Mouse (Mus musculus): ENCODE measurements around the gene Ifnar1. TPM values are rescaled to one million over a fixed set of nuclear protein-coding genes. Genes with fewer than 3 reads are reported as not detected.
A peak's percentile ranks its signal among the peaks of the same experiment; 100 is the strongest.
"Not testable (repeated sequence)": the region's sequence is repeated elsewhere in the genome, so short reads cannot be mapped to it uniquely, and the experiment has no call there.

Ifnar1 gene
- 55.2 and 56.5 TPM in 2 replicates for polyA plus RNA-seq (2016; fragmentation: Nextera tagmentation; extraction: Ambion mirVana)

DNA sequence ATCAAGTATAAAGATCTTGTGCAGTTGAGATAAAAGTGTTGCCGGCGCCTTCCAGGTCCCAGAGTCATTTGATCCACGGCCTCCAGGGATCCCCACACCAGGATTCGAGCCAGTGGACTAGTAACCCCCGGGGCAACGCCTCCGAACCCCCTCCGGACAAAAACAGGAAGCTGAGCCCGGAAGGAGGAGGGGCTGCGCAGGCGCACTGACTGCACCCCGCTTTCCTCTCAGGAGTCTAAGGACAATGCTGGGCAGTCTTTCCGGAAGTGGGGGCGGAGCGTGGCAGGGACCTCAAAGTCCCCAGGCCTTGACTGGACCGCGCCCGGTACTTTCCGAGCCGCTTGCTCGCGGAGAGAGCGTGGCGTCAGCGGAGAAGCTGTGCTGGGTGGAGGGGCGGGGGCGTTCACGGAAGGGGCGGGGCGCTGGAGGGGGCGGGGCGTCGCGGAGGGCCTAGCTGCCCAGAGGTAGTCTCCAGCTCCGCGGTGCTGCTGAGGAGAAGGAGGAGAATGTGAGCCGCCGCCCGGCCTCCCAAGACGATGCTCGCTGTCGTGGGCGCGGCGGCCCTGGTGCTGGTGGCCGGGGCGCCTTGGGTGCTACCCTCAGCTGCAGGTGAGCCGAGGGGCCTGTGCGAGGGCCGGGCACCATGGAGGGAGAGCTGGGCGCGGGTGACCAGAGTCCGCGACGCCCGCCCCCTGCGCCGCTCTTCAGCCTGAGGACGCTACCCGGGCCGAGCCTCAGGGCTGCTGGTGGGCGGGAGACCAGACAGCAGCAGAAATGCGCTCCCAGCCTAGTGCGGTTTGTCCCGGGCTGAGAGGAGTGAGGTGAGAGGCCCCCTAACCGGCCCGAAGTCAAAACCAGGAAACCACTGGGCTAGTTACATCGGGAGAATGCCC lies at the start of gene Ifnar1:
Gene Ifnar1 (plus strand): TSS at position 431 of the 893 bp plus-strand sequence.
- H3K9ac ChIP-seq = peak within 1 kb of the TSS; percentile 92
- H3K4me3 ChIP-seq = peak within 1 kb of the TSS; percentile 81
- ATAC-seq (ENCODE audit: low FRiP score, low read depth) = peak; percentile 99
- peak within 1 kb of the TSS; percentile 86 for H3K27ac ChIP-seq
- no peaks in the 10 kb centered on the region for H3K27me3 ChIP-seq (replicated peaks)
- H3K4me1 ChIP-seq = peaks cover 11% of the 10 kb centered on the region
- WGBS = under 1% methylated on average over 65 of the region's 68 CpGs
- H3K36me3 ChIP-seq = peaks cover 12% of the 10 kb centered on the region
- peak within 1 kb of the TSS; percentile 70 for H3K4me2 ChIP-seq (replicated peaks)
- H3K9me3 ChIP-seq = no peaks in the 10 kb centered on the region

DNA sequence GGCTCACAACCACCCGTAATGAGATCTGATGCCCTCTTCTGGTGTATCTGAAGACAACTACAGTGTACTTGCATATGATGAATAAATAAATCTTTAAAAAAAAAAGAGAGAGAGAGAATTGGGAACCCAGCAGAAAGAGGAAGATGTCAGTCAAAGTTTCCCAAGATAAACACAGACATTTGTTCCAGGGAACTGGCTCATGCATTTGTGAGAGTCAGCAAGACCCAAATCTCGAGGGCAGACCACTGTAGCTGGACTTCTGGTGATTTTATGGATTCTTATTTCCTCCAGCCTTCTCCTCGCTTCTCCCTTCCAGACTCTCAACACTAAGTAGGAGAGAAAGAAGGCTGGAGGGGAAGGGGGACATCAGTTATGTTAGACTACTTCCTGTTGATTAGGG lies 47.0 kb upstream of the Ifnar1 start:
- Histone ChIP-seq H3K4me2 (replicated peaks) (no peak overlapping the region), H3K9ac (no peak overlapping the region), H3K27ac (no peak overlapping the region), H3K4me3 (no peak overlapping the region), H3K27me3 (replicated peaks) (no peaks in the 10 kb centered on the region), H3K36me3 (no peaks in the 10 kb centered on the region), H3K9me3 (no peaks in the 10 kb centered on the region), H3K4me1 (no peaks in the 10 kb centered on the region)
- WGBS = 86% methylated on average over 3 of the region's 3 CpGs
- ATAC-seq (ENCODE audit: low FRiP score, low read depth) = no peak

DNA sequence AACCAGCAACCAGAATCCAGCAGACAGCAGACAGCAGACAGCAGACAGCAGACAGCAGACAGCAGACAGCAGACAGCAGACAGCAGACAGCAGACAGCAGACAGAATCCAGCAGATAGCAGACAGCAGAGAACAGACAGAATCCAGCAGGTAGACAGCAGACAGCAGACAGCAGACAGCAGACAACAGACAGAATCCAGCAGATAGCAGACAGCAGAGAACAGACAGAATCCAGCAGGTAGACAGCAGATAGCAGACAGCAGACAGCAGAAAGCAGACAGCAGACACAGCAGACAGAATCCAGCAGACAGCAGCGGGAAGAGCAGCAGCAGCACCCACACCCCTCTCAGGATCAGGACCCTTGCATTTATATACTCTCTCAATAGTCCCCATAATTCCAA lies 46.4 kb upstream of the Ifnar1 start:
- ATAC-seq (ENCODE audit: low FRiP score, low read depth); H3K27me3 ChIP-seq (replicated peaks); H3K27ac ChIP-seq; H3K4me1 ChIP-seq; H3K9ac ChIP-seq; H3K4me3 ChIP-seq; H3K36me3 ChIP-seq; H3K9me3 ChIP-seq; H3K4me2 ChIP-seq (replicated peaks): not testable (repeated sequence)
- 84% methylated on average over 1 of the region's 1 CpGs for WGBS

DNA sequence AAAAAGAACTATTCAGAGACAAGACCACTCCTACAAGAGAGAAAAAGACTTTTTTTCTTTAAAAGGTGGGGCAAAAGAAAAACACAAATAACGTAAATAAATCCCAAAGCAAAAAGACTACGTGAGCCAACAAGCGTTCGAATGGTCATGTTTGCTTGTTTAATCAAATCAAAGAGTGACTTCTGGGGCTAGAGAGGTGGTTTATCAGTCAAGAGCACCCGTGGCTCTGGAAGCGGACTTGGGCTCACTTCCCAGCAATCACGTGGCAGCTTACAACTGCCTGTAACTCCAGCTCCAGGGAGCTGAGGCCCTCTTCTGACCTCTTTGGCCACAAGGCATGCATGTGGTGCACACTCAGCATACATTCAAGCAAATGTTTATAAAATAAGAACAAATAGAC lies 43.7 kb upstream of the Ifnar1 start:
- no peak overlapping the region for H3K4me3 ChIP-seq
- no peaks in the 10 kb centered on the region for H3K4me1 ChIP-seq
- no peaks in the 10 kb centered on the region for H3K36me3 ChIP-seq
- H3K9ac ChIP-seq = no peak overlapping the region
- no peaks in the 10 kb centered on the region for H3K9me3 ChIP-seq
- no peaks in the 10 kb centered on the region for H3K27me3 ChIP-seq (replicated peaks)
- no peak overlapping the region for H3K4me2 ChIP-seq (replicated peaks)
- ATAC-seq (ENCODE audit: low FRiP score, low read depth) = no peak
- 68% methylated on average over 7 of the region's 7 CpGs for WGBS
- H3K27ac ChIP-seq = no peak overlapping the region

DNA sequence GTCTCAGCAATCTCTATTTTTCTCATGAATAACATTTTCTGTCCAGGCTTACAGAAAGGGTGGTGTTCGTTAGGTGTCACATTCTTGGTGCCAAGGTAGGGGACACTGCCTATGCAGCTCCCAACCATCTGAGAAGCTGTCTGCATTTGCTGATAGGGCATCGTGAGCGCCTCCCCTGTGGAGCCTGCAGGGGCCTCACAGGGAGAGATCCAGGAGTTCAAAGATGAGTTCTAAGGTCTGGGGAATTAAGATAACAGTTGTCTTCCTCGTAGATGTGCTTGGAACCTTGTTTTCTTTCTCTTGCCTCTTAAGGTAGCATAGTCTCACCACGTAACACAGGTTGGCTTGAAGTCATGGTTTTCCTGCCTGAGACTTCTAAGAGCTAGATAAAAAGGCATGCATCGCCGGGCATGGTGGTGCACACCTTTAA lies 43.2 kb upstream of the Ifnar1 start:
- no peak overlapping the region for H3K4me2 ChIP-seq (replicated peaks)
- no peaks in the 10 kb centered on the region for H3K36me3 ChIP-seq
- no peaks in the 10 kb centered on the region for H3K27me3 ChIP-seq (replicated peaks)
- no peaks in the 10 kb centered on the region for H3K9me3 ChIP-seq
- H3K9ac ChIP-seq = no peak overlapping the region
- no peak for ATAC-seq (ENCODE audit: low FRiP score, low read depth)
- no peaks in the 10 kb centered on the region for H3K4me1 ChIP-seq
- H3K4me3 ChIP-seq = no peak overlapping the region
- WGBS = 84% methylated on average over 7 of the region's 7 CpGs
- no peak overlapping the region for H3K27ac ChIP-seq

DNA sequence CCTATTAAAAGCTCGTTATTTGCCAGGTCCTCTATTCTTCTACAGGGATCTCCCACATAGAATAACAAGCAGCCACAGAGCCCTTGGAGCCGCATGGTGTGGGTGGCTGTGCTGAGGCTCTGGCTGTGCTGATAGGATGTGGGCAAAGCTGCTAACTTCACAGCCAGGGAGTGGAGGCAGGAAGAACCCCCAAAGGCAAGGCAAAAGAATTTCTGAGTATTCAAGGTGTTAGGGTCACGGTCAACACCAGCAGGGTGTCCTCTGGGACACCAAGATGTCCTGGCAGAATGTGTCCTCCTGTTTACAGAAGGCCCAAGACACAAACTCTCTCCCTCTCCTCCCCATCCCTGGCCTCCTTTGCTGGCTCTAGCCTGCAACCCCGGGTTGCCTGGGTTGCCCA lies 42.6 kb upstream of the Ifnar1 start:
- 75% methylated on average over 4 of the region's 4 CpGs for WGBS
- ATAC-seq (ENCODE audit: low FRiP score, low read depth) = no peak
- no peak overlapping the region for H3K4me2 ChIP-seq (replicated peaks)

DNA sequence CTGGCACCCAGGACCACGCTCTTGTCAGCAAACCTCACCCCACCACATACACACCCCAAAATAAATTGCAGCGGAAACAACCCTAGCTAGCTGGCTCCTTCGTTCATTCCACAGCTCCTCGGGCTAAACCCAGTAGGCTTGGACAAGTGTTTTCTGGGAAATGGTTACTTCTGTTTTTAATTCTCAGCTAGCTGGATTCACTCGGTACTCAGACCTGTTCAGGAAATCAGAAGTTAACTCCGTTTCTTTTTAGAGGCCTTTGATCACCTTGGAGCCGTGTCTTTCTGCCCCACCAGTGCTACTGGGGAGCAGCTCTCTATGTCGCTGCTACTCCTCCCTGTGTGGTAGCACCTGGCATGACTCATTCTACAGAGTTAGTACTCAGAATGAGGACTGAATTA lies 41.8 kb upstream of the Ifnar1 start:
- WGBS = 87% methylated on average over 8 of the region's 8 CpGs

More for the DNA sequence above, 42.6 kb upstream of the Ifnar1 start:
- Histone ChIP-seq H3K27ac (no peak overlapping the region), H3K27me3 (replicated peaks) (no peaks in the 10 kb centered on the region), H3K9ac (no peak overlapping the region), H3K4me3 (no peak overlapping the region), H3K9me3 (no peaks in the 10 kb centered on the region), H3K4me1 (no peaks in the 10 kb centered on the region), H3K36me3 (no peaks in the 10 kb centered on the region)

DNA sequence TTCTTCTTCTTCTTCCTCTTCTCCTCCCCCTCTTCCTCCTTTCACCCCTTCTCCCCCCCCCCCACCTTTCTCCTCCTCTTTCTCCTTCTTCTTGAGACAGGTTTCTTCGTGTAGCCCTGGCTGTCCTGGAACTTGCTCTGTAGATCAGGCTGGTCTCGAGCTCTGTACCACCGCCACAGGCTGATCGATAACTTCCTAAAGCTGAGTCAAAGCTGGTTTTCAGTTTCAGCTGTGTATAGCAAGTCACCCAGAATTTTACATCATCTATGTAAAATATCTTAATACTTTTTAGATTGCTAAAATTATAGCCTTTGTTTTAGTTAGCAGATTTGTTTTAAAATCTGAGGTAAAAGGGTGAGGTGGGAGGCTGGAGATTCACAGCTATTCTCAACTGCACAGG lies 40.2 kb upstream of the Ifnar1 start:
- Histone ChIP-seq H3K36me3 (no peaks in the 10 kb centered on the region), H3K9ac (no peak overlapping the region), H3K9me3 (no peaks in the 10 kb centered on the region), H3K27ac (no peak overlapping the region), H3K27me3 (replicated peaks) (no peaks in the 10 kb centered on the region), H3K4me2 (replicated peaks) (no peak overlapping the region), H3K4me1 (no peaks in the 10 kb centered on the region), H3K4me3 (no peak overlapping the region)
- WGBS = 82% methylated on average over 4 of the region's 4 CpGs
- ATAC-seq (ENCODE audit: low FRiP score, low read depth) = no peak

More for the DNA sequence above, 41.8 kb upstream of the Ifnar1 start:
- H3K36me3 ChIP-seq = no peaks in the 10 kb centered on the region
- no peak overlapping the region for H3K9ac ChIP-seq
- H3K4me1 ChIP-seq = no peaks in the 10 kb centered on the region
- no peak overlapping the region for H3K4me3 ChIP-seq
- no peak overlapping the region for H3K4me2 ChIP-seq (replicated peaks)
- ATAC-seq (ENCODE audit: low FRiP score, low read depth) = no peak
- no peaks in the 10 kb centered on the region for H3K27me3 ChIP-seq (replicated peaks)
- no peaks in the 10 kb centered on the region for H3K9me3 ChIP-seq
- no peak overlapping the region for H3K27ac ChIP-seq

DNA sequence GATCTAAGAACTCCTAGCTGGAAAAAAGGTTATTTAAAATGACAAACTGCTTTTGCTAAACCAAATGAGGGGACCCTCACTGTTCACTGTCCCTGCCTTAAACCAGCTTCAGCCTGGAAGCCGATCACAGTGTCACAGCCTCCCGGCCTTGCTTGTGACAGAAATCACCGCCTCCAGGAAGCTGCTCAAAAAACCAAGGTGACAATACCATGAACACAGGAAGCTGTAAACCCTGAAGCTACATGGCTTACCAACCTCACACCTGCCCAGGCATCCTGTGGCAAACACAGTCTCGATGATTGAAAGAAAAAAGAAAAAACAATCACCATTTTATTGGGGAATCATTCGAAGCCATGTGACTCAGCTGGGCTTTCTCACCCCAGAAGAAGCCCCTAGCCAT lies 39.5 kb upstream of the Ifnar1 start:
- Histone ChIP-seq H3K36me3 (no peaks in the 10 kb centered on the region), H3K27me3 (replicated peaks) (no peaks in the 10 kb centered on the region), H3K27ac (no peak overlapping the region), H3K4me3 (no peak overlapping the region), H3K4me1 (no peaks in the 10 kb centered on the region), H3K9me3 (no peaks in the 10 kb centered on the region), H3K4me2 (replicated peaks) (no peak overlapping the region), H3K9ac (no peak overlapping the region)
- 78% methylated on average over 5 of the region's 5 CpGs for WGBS
- ATAC-seq (ENCODE audit: low FRiP score, low read depth) = no peak

DNA sequence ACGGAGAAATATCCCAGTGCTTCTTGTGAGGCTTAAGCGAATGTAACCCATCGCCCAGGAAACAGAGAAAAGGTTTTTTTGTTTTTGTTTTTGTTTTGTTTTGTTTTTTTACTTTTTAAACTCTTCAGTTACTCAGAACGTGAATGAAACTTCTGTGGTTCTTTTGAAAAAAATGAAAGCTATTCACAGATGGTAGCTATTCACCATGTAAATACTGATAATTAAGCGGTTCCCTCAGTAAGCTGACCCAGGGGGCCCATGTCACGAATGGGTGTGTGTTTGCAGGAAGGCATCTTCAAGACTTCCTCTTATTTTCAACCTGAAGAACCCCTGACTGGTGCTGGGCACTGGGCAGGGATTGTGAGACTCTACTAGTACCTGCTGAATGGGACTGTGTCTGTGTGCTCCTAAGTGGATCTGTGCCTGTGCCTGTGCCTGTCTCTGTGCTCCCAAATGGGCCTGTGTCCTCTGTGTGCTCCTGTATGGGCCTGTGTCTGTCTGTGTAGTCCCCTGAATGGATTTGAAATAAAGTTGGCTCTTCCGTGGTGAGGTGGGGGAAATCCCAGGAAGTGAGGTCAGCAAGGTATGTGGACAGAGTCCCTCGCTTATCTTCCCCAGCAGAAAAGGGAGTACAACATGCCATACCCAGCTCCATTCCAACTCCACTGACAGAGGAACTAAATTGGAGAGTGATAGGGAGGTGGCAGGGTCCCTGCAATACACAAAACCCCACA lies 38.1 kb upstream of the Ifnar1 start:
- H3K9me3 ChIP-seq = no peaks in the 10 kb centered on the region
- H3K27ac ChIP-seq = no peak overlapping the region
- H3K36me3 ChIP-seq = no peaks in the 10 kb centered on the region
- no peak overlapping the region for H3K4me3 ChIP-seq
- H3K4me1 ChIP-seq = no peaks in the 10 kb centered on the region
- no peaks in the 10 kb centered on the region for H3K27me3 ChIP-seq (replicated peaks)
- H3K9ac ChIP-seq = no peak overlapping the region
- 82% methylated on average over 8 of the region's 8 CpGs for WGBS
- no peak overlapping the region for H3K4me2 ChIP-seq (replicated peaks)
- no peak for ATAC-seq (ENCODE audit: low FRiP score, low read depth)

DNA sequence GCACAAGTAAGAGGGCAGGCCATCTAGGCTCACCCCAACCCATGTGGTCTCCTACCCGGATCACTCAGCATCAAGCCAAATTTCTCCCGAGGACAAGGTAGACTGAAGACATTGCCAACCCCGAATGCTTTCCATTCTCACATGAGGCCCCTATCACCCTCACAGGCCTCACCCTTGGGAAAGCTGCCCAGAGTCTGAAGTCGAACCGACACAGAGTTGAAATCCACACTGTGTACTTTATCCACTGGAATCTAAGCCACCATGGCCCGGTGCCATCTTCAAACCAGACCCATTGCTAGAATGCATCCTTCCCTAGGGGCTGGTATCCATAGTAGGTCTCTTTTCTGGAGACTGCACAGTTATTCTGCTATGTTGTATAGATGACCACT lies 37.5 kb upstream of the Ifnar1 start:
- ATAC-seq (ENCODE audit: low FRiP score, low read depth) = no peak
- H3K4me1 ChIP-seq = no peaks in the 10 kb centered on the region
- H3K9me3 ChIP-seq = no peaks in the 10 kb centered on the region
- H3K4me3 ChIP-seq = no peak overlapping the region
- no peak overlapping the region for H3K27ac ChIP-seq
- H3K9ac ChIP-seq = no peak overlapping the region
- no peaks in the 10 kb centered on the region for H3K27me3 ChIP-seq (replicated peaks)
- H3K4me2 ChIP-seq (replicated peaks) = no peak overlapping the region
- WGBS = 90% methylated on average over 6 of the region's 6 CpGs
- H3K36me3 ChIP-seq = no peaks in the 10 kb centered on the region

DNA sequence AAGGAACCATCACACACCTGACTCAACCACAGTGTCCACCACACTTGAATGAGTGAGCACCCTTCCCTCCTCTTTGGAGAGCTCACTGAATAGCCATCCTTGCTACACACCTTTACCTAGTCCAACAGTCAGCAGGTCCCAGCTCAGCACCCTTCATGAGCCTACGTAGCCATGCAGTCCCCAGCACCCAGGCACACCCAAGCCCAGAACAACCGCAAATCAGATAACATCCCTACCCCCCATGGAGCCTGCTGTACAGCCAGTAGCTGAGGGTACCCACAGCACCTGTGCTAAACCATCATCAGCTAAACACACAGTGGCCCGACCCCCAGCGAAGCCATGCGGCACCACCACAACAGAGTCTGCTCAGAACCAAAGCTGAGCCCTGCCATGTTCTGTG lies 37.0 kb upstream of the Ifnar1 start:
- H3K9ac ChIP-seq = no peak overlapping the region
- 97% methylated on average over 5 of the region's 5 CpGs for WGBS

More for the DNA sequence above, 37.0 kb upstream of the Ifnar1 start:
- Histone ChIP-seq H3K4me1 (no peaks in the 10 kb centered on the region), H3K4me3 (no peak overlapping the region), H3K27ac (no peak overlapping the region), H3K27me3 (replicated peaks) (no peaks in the 10 kb centered on the region), H3K4me2 (replicated peaks) (no peak overlapping the region), H3K9me3 (no peaks in the 10 kb centered on the region), H3K36me3 (no peaks in the 10 kb centered on the region)
- no peak for ATAC-seq (ENCODE audit: low FRiP score, low read depth)
